Mouse (Mus musculus) myocyte (in vitro differentiated cells): ENCODE measurements around the gene Btaf1.

Experiments
- CEBPB ChIP-seq: IDR thresholded peaks from 2 replicates; pipeline ENCODE4 v1.6.1; 2011; ENCODE audit warnings: mild to moderate bottlenecking, moderate library complexity; ENCODE audit not compliant: poor library complexity, insufficient read depth, severe bottlenecking
- E2F4 ChIP-seq: IDR thresholded peaks from one replicate; pipeline ENCODE4 v1.6.1; 2011; ENCODE audit warnings: mild to moderate bottlenecking, control low read depth, moderate library complexity; ENCODE audit not compliant: insufficient read depth
- MAX ChIP-seq: IDR thresholded peaks from one replicate; pipeline ENCODE4 v1.6.1; 2011; ENCODE audit warnings: low read depth, mild to moderate bottlenecking, control low read depth
- MYOD1 ChIP-seq, 3 experiments: IDR thresholded peaks; one replicate each; pipeline ENCODE4 v1.6.1; 2011; ENCODE audit warnings: control low read depth in 2 of 3, low read depth in 2 of 3, mild to moderate bottlenecking in 2 of 3, moderate library complexity in 1 of 3; ENCODE audit not compliant: insufficient read length in 2 of 3, control insufficient read depth in 1 of 3
- MYOG ChIP-seq, 3 experiments: IDR thresholded peaks; one replicate each; pipeline ENCODE4 v1.6.1; 2011; ENCODE audit warnings: control low read depth in 2 of 3, low read depth in 2 of 3, mild to moderate bottlenecking in 2 of 3; ENCODE audit not compliant: insufficient read length in 2 of 3, control insufficient read depth in 1 of 3, insufficient read depth in 1 of 3
- POLR2A ChIP-seq: IDR thresholded peaks from one replicate; pipeline ENCODE4 v1.6.1; 2011; ENCODE audit warnings: low read depth, mild to moderate bottlenecking, control low read depth, moderate library complexity; ENCODE audit not compliant: insufficient read length
- POLR2AphosphoS2 ChIP-seq: IDR thresholded peaks from one replicate; pipeline ENCODE4 v1.6.1; 2011; ENCODE audit warnings: low read depth, control low read depth; ENCODE audit not compliant: insufficient read length
- REST ChIP-seq: IDR thresholded peaks from one replicate; pipeline ENCODE4 v1.6.1; 2011; ENCODE audit warnings: mild to moderate bottlenecking, control low read depth, moderate library complexity; ENCODE audit not compliant: insufficient read depth, insufficient read length
- SRF ChIP-seq: IDR thresholded peaks from one replicate; pipeline ENCODE4 v1.6.1; 2011; ENCODE audit warnings: low read depth; ENCODE audit not compliant: control insufficient read depth, insufficient read length
- TCF12 ChIP-seq: IDR thresholded peaks from one replicate; pipeline ENCODE4 v1.6.1; 2011; ENCODE audit warnings: mild to moderate bottlenecking, control low read depth; ENCODE audit not compliant: poor library complexity, insufficient read depth, severe bottlenecking
- TCF3 ChIP-seq: IDR thresholded peaks from one replicate; pipeline ENCODE4 v1.6.1; 2011; ENCODE audit warnings: low read depth, control low read depth; ENCODE audit not compliant: insufficient read length
- USF1 ChIP-seq: IDR thresholded peaks from one replicate; pipeline ENCODE4 v1.6.1; 2011; ENCODE audit warnings: low read depth, mild to moderate bottlenecking, control low read depth, moderate library complexity

GRCm38 (mm10) chr19:37055976-37056556, 130.2 kb downstream of the Btaf1 start:
- TF ChIP-seq POLR2A (no peak), E2F4 (no peak), MAX (no peak), POLR2AphosphoS2 (no peak), MYOG (IDR thresholded peaks at IDR 0.05; ENCODE audit: control insufficient read depth in 1 of 3, insufficient read depth in 1 of 3, insufficient read length in 2 of 3, low read depth in 2 of 3) (no peak), CEBPB (no peak), MYOD1 (IDR thresholded peaks at IDR 0.05; ENCODE audit: control insufficient read depth in 1 of 3, insufficient read length in 2 of 3, low read depth in 2 of 3) (no peak), TCF3 (no peak), USF1 (no peak), TCF12 (no peak), REST (no peak), SRF (no peak)
